Mouse (Mus musculus) heart, postnatal 36 days (tissue): ENCODE measurements around the gene Mettl24. TPM values are rescaled to one million over a fixed set of nuclear protein-coding genes. Genes with fewer than 3 reads are reported as not detected.
A peak's percentile ranks its signal among the peaks of the same experiment; 100 is the strongest.
"Not testable (repeated sequence)": the region's sequence is repeated elsewhere in the genome, so short reads cannot be mapped to it uniquely, and the experiment has no call there.

Source experiments
- DNase-seq, 2 experiments: peaks; one replicate each; pipeline ENCODE4 v3.0.0; 2021 to 2022
- intact Hi-C: fragments of 180-260 bp; cut with DNase I; formaldehyde crosslinking; loops from one replicate; pipeline ENCODE4 v1.15.1; 2025
- total RNA-seq, 2 experiments: library from RNA; stranded (reverse); gene quantifications; 2 replicates each; pipeline ENCODE4 v1.2.3; 2021

Mettl24 gene
- total RNA-seq, 2 experiments from 2014 or later = 1.1 to 1.4 TPM

GRCm38 (mm10) chr10:40730200-40730599 lies 47.1 kb downstream of the Mettl24 start:
- intact Hi-C loops = no loop called here
- no peak for DNase-seq

DNA sequence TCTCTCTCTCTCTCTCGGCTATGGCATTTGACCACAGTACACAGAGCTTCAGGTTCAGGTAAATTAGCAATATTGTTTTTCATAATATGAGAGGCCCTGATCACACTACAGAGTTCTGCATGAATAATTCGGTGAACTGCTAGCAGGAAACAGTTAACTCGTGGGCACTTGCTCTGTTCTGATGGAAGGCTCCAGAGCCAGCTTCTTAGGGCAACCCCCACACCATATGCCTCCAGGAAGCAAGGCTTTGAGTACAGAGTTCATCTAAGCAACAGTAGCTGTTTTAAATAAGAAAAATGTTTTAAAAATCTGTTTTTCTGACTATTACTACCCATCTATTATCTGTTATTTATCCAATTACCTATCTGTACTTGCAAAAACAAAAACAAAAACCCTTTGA lies 50.2 kb downstream of the Mettl24 start:
- no peak for DNase-seq
- intact Hi-C loops = no loop called here

- intact Hi-C loops = no loop called here
- DNase-seq = no peak
Measured at GRCm38 (mm10) chr10:40736172-40736571, 53.1 kb downstream of the Mettl24 start.

DNA sequence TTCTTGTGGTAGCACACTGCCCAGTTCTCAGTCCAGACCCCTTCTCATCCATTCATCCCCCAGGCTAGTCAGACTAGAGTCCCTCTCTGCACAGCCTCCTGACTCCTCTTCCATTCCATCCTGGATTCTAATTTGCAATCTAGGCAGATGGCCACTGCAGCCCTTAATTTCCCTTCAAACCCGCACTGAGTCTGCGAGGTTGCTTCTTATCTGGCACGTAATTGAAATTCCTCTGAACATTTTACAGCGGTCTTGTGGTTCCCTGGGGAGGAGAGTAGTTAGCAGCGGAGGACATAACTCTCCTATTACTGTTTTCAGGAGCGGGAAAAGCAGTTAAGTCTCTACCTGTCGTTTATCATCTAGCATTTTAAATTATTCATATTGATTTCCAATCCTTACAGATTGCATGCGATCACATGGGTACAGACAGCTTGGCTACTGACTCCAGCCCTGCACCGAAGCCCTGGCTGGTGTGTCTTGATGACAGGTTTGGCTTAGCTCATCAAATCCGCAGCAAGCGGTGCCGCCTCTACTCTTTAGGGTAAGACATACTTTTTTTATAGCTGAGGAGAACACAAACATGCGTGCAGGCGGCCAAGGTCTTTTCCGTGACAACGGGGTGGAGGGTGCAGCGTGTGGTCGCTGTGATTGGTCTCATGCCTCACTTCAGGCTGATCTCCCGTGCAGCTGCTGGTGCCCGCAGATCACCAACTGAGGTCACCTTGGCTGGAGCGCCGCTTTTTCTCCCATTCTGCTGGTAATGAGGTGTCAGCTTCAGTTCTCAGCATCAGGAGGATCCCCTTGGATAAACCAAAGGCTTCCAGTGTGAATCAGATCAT lies 54.4 kb downstream of the Mettl24 start:
- no peak for DNase-seq
- intact Hi-C loops = no loop called here

DNA sequence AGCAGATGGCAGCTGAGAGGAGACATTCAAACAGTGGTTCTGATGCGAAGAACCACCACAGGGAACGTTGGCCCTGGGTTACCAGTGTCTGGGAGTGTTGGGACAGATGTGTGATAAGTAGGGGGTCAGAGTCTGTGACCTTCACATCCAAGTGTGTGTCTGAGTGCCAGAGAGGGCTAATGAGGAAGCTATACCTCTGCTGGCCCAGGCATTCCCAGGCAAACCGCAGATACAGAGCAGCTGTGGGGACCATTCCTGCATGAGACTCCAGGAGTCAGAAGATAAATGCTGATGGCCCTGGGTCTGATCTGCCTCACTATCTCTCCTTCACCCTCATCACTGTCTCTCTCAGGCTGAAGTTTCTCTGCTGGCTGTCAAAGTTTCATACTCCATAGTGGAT lies 57.6 kb downstream of the Mettl24 start:
- intact Hi-C loops = no loop called here

DNA sequence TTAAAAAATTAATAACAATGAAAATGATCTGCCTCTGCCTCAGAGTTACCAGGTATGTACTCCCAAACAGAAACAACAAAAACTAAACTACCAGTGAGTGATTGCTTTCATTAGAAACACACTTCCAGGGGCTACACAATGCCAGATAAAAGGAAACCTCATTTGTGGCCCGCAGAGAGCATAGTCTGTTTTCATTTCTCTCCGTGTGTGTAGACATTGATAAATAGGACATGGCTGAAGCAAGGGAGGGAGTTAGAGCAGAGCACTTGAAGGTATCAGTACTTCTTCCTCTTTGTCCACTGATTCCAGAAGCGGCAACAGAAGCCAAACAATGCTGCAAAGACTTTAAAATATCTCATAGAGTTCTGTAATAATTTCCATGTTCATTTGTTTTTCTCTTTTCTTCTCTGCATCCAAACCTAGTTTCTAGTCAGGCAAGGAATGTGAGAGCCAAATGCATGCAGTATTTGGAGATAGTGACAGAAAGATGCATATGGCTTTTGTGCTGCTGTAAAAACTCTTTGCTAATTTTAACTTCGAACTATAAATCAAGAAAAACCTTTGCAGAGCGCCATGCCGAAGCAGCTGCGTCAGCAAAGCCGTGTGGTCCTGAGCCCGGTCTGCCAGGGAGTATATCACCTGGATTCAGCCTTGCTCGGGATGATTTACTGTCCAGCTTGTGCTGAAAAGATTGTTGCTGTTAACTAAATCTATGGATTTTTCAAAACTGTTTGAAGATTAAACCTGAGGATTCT lies 67.4 kb downstream of the Mettl24 start:
- intact Hi-C loops = no loop called here
- DNase-seq = no peak

More for the DNA sequence above, 57.6 kb downstream of the Mettl24 start:
- DNase-seq = no peak

DNA sequence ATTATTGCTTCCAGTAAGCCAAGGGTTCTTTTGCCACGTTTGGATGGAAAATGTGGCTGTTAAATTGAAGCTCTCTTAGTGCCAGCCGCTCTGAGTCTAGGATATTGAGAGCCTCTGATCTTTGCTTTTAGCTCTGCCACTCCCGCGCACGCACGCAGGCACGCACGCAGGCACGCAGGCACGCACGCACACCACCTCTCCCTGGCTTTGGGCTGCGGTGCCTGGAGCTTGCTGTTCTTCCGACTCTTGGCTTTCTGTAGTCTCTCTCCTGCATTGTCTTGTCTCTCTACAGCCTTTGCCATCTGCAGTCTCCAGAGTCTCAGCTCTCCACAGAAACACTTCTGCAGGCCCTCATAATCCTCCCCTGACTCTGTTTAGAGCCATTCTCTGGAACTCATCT lies 68.1 kb downstream of the Mettl24 start:
- intact Hi-C loops = no loop called here
- DNase-seq = no peak

- intact Hi-C loops = no loop called here
- DNase-seq = no peak
Measured at GRCm38 (mm10) chr10:40753036-40753435, 70.0 kb downstream of the Mettl24 start.

GRCm38 (mm10) chr10:40758171-40759010 lies 75.3 kb downstream of the Mettl24 start:
- intact Hi-C loops = no loop called here

DNA sequence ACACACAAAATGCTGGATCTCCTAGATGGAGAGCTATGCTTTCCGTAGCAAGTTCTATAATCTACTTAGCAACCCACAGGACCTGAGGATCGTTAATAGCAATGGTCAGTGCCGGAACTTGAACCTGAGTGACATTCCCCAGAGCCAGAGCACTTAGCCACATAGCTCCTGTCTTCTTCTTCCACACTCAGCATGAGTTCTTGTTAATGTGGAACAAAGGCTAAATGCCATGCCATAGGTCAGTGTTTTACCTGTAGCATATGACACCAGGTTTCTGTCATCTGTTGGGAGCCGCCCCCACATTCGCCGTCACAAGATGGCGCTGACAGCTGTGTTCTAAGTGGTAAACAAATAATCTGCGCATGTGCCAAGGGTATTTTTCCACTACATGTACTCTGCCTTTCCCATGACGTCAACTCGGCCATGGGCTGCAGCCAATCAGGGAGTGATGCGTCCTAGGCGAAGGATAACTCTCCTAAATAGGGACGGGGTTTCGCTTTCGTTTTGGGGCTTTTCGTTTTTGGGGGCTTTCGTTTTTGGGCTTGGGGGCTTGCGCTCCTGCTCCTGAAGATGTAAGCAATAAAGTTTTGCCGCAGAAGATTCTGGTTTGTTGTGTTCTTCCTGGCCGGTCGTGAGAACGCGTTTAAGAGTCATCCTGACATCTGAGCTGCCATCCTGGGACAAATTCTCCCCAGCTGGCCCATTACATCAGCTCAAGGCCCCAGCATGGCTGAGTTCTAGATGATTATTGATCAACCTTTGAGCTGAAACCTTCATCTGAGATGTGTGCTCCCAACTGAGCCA lies 76.5 kb downstream of the Mettl24 start:
- intact Hi-C loops = loop anchor here (5.0 kb wide), 1 partner anchor 77 kb away; the partner anchor contains the start of gene Mettl24
- DNase-seq = not testable (repeated sequence)

More at GRCm38 (mm10) chr10:40758171-40759010, 75.3 kb downstream of the Mettl24 start:
- DNase-seq = peak; percentile 42 to 44

DNA sequence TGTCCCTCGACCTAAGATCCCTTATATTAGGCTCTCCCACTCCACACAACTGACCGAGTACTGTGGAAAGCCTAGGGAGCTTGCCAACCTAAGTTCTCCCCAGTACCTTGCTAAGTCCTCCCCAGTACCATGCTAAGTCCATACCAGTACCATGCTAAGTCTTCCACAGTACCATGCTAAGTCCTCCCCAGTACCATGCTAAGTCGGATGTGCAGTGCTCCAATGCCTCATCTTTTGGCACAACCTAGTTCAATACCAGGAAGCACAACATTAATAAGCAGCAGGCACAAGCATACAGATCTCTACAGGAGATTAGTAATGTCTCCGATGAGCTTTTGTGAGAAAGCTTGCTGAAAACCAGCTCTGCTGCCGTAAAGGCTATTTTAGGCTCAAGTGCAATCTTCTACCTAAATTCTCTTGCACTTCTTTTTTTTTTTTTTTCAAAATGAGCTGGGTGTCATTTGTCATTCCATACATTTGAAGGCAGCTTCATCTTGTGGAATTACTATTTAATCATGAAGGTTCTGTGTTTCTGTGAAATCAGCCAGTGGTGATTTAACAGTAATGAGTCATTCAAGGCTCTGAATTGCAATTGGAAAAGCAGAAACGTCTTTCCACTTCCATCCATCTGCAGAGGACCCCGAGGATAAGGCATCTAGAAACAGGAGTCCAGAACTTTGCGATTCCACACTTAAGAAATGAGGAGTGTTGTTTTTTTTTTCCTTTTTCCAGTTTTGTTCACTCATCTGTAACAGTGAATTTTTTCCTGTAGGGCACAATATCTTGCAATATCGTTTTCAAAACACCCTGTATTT lies 77.3 kb downstream of the Mettl24 start:
- intact Hi-C loops = loop anchor here (5.0 kb wide), 1 partner anchor 78 kb away; the partner anchor contains the start of gene Mettl24

GRCm38 (mm10) chr10:40761010-40761752 lies 78.1 kb downstream of the Mettl24 start:
- no peak for DNase-seq
- intact Hi-C loops = loop anchor here (5.0 kb wide), 1 partner anchor 79 kb away; the partner anchor contains the start of gene Mettl24

More for the DNA sequence above, 77.3 kb downstream of the Mettl24 start:
- no peak for DNase-seq

DNA sequence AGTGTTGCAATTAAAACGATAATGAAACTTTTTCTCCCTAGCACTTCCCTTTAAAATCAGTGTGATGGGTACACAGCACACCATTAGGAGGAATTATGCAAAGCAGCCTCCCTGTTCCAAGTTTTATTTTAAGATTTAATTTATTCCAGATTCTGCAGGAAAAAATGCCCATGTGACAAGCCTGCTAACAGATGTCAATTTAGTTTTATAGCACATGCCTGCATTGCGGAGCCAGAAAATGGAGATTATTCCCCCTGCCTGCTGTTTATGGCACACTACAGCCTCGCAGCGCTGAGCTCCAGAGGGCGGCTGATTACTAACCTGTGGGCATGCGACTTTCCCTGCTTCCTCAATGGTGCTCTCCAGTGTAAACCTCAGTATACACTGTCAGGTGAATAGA lies 79.5 kb downstream of the Mettl24 start:
- intact Hi-C loops = loop anchor here (5.0 kb wide), 1 partner anchor 80 kb away; the partner anchor contains the start of gene Mettl24
- no peak for DNase-seq

DNA sequence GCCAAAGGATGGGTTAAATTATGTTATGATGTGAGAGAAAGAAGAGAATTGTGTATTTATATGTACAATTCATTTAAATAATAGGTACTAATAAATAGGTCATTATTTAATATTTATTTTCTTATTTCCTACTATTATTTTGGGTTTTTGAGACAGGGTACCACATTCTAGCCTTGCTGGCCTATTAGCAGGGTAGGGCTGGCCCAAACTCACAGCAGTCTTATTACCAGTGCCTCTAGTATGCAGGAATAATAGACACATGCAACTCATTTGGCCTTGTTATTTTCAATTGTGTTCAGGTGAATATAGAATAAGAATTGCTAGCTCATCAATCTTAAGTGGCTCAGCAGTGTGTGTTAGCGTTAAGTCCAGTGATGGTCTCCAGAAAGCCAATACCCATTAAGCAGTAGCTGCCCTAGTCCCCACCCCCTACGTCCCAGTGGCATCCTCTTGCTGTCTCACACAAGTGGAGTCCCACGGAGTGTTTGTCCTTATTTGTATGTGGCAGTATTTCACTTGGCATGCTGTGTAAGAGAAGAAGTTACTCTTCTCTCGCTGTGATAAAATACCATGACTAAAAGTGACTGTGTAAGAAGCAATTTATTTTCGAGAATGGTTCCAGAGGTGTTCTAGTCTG lies 80.1 kb downstream of the Mettl24 start:
- intact Hi-C loops = loop anchor here (5.0 kb wide), 1 partner anchor 81 kb away; the partner anchor contains the start of gene Mettl24
- DNase-seq = no peak

- intact Hi-C loops = no loop called here
- no peak for DNase-seq
Measured at GRCm38 (mm10) chr10:40772266-40772665, 89.2 kb downstream of the Mettl24 start.

GRCm38 (mm10) chr10:40775151-40775550 lies 92.1 kb downstream of the Mettl24 start:
- DNase-seq = no peak
- intact Hi-C loops = no loop called here

- no peak for DNase-seq
- intact Hi-C loops = no loop called here
Measured at GRCm38 (mm10) chr10:40775655-40776054, 92.6 kb downstream of the Mettl24 start.

DNA sequence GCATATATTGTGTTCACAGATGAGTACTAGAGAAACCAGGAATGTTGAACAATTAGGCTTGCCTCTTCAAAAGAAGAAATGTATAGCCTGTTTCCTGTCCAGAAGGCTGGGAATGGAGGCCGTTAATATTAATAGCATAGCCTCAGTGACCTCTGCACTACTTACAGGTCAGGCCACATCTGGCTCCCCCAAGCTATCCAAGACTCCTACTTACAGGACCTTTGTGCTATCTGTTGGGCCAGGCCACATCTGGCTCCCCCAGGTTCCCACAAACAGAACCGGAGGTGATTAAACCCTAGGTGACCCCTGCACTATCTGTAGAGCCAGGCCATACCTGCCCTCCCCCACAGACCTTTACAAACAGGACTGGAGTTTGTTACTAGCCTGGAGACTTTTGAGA lies 94.1 kb downstream of the Mettl24 start:
- no peak for DNase-seq
- intact Hi-C loops = no loop called here
